ENCODE assay signal across 21 mouse cellular contexts in the genomic region with DNA sequence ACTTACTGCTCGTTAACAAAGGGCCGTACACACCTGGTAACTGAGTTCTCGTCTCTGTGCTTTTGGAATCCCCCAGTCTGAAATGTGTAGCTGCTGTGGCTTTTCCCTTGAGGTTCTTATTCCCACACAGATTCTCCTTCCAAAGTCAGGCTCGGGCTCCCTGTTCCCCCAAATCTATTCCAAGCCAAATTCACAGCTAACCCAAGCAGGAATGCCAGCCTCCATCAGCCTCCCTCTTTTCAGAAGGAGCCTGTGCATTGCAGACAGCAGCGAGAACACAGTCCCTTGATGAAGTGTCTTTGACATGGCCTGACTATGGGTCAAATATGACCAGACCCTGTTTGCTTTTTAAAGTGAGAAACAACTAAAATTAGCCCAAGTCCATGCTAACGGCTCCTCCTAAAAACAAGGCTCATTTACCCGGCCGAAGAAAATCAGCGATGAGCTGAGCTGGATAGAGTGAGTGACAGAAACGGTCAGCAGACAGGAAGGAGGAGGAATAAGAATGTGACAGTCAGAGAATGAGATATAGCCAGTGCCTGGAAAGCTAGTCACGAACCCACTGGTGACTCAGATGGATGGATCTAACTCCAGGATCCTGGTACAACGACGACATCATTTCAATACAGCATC.
A peak's percentile ranks its signal among the peaks of the same experiment; 100 is the strongest.
DNase-seq lines count a peak whose midpoint lies in the region; TF ChIP-seq lines count a peak whose summit lies in the region.
"Had no signal": no experiment of that assay in that cellular context is flagged by ENCODE, and none has a peak within 500 bp of the region (broad histone marks: within the 10 kb centered on the region; RNA-seq: fewer than 3 reads in every experiment).

No protein-coding gene starts in this region.

- no peaks in the 10 kb centered on the region for H3K4me1 ChIP-seq in heart, adult 2 months (ENCODE audit: control insufficient read depth, insufficient read depth, low read length)
- H3K4me1 ChIP-seq: embryonic facial prominence, embryonic 13.5 days; forebrain, embryonic 12.5 days; hindbrain, embryonic 10.5 days; liver, embryonic 12.5 days; megakaryocyte, embryonic 14.5 days; stomach, embryonic 15.5 days had no signal

- TF ChIP-seq EP300 in heart, adult 2 months (IDR thresholded peaks at IDR 0.05; ENCODE audit: insufficient read depth, low read depth, low read length) = no peak

- intact Hi-C loops in heart, adult 2 months (cut with DNase I) = no loop called here
- intact Hi-C loops in left cerebral cortex, adult 2 months (cut with DNase I) = loop anchor here (1.0 kb wide), 1 partner anchor 240 kb away; the partner anchor contains the start of gene Bicc1

- no peak overlapping the region for H3K4me3 ChIP-seq in heart, adult 2 months
- H3K4me3 ChIP-seq in left cerebral cortex, adult 2 months = no peak overlapping the region
- H3K4me3 ChIP-seq: embryonic facial prominence, embryonic 13.5 days; forebrain, embryonic 12.5 days; hindbrain, embryonic 10.5 days; liver, embryonic 12.5 days; megakaryocyte, embryonic 14.5 days; myocyte; stomach, embryonic 15.5 days had no signal

- no peak overlapping the region for H3K9ac ChIP-seq in heart, adult 2 months (ENCODE audit: low read depth, low read length)
- H3K9ac ChIP-seq: embryonic facial prominence, embryonic 13.5 days; forebrain, embryonic 12.5 days; liver, embryonic 12.5 days; stomach, embryonic 15.5 days had no signal

- 63% methylated on average over 13 of the region's 13 CpGs for WGBS in heart, adult 2 months

- no peaks in the 10 kb centered on the region for H3K79me2 ChIP-seq in heart, adult 2 months (replicated peaks; ENCODE audit: control insufficient read depth, insufficient read depth, low read length)

- TF ChIP-seq POLR2A in heart, adult 2 months (IDR thresholded peaks at IDR 0.05; ENCODE audit: insufficient read depth, low read depth, low read length) = no peak

- no peaks in the 10 kb centered on the region for H3K36me3 ChIP-seq in heart, adult 2 months (ENCODE audit: control insufficient read depth, insufficient read depth, low read length)
- H3K36me3 ChIP-seq: forebrain, embryonic 12.5 days; G1E; liver, embryonic 12.5 days; stomach, embryonic 15.5 days had no signal

- H3K27me3 ChIP-seq in heart, adult 2 months (ENCODE audit: control insufficient read depth, insufficient read depth, low read length) = no peaks in the 10 kb centered on the region
- H3K27me3 ChIP-seq: embryonic facial prominence, embryonic 13.5 days; forebrain, embryonic 12.5 days; liver, embryonic 12.5 days; megakaryocyte, embryonic 14.5 days; stomach, embryonic 15.5 days had no signal

- no peak overlapping the region for H3K27ac ChIP-seq in heart, adult 2 months
- peak overlapping the region; percentile 80 for H3K27ac ChIP-seq in left cerebral cortex, adult 2 months
- H3K27ac ChIP-seq: embryonic facial prominence, embryonic 13.5 days; forebrain, embryonic 12.5 days; hindbrain, embryonic 10.5 days; liver, embryonic 12.5 days; stomach, embryonic 15.5 days had no signal

- peak; percentile 76 for DNase-seq in heart, adult 11 months
- DNase-seq in heart, adult 2 months = no peak
- peak in 1 of 2 experiments; percentile 30 for DNase-seq in left cerebral cortex, adult 2 months (ENCODE audit: extremely low spot score in 1 of 2, low spot score in 2 of 2)
- DNase-seq in left cerebral cortex, adult 8-10 months (ENCODE audit: low spot score in 2 of 2) = no peak
- DNase-seq in brain, adult 2 months (ENCODE audit: low read depth, low spot score) = peak; percentile 70
- peak; percentile 36 for DNase-seq in lung, postnatal 14 days
- DNase-seq in cerebellum, adult 9-11 months = no peak
- no peak for DNase-seq in adipocyte (ENCODE audit: low spot score)
- DNase-seq: cerebellum, postnatal 36 days; gastrocnemius, postnatal 36 days; kidney, adult 8-10 months; kidney, postnatal 4 days; thymus, postnatal 14 days had no signal

- no peak for TF ChIP-seq CTCF in heart, adult 2 months (IDR thresholded peaks at IDR 0.05)
- no peak for TF ChIP-seq CTCF in left cerebral cortex, adult 2 months (IDR thresholded peaks at IDR 0.05)

Comparison
In these comparisons a context has a peak if more than half of its experiments do, and no peak if none do; other contexts are left out.
1. DNase-seq: peak in heart, adult 11 months (single experiment), brain, adult 2 months (single experiment) and lung, postnatal 14 days (single experiment); none in heart, adult 2 months (0 of 2), left cerebral cortex, adult 8-10 months (0 of 2), cerebellum, adult 9-11 months (single experiment) and adipocyte (single experiment).